Mouse (Mus musculus): Measurements from ENCODE around the gene Ccp110. TPM values are rescaled to one million over a fixed set of nuclear protein-coding genes. Genes with fewer than 3 reads are reported as not detected.
A peak's percentile ranks its signal among the peaks of the same experiment; 100 is the strongest.

Gene Ccp110
- polyA plus RNA-seq, 1 experiment from 2014 or later: 45.9 TPM

- Histone ChIP-seq H3K4me1 (peaks cover 18% of the 10 kb centered on the region), H3K9me3 (no peaks in the 10 kb centered on the region), H3K27ac (no peak overlapping the region), H3K36me3 (replicated peaks) (peaks cover 34% of the 10 kb centered on the region), H3K27me3 (ENCODE audit: poor library complexity, severe bottlenecking) (no peaks in the 10 kb centered on the region), H3K4me3 (no peak overlapping the region)
- 67% methylated on average over 1 of the region's 1 CpGs for WGBS
- no peak for DNase-seq (ENCODE audit: extremely low spot score, low spot score)
Observed at GRCm38 (mm10) chr7:118738730-118739129, 26.4 kb downstream of the Ccp110 start.

- 4% methylated on average over 16 of the region's 16 CpGs for WGBS
Observed at GRCm38 (mm10) chr7:118739975-118740531, 27.7 kb downstream of the Ccp110 start, which contains the start of gene Vps35l. Gene Vps35l (plus strand): TSS chr7:118740226.

GRCm38 (mm10) chr7:118740532-118741338, 28.4 kb downstream of the Ccp110 start:
- Histone ChIP-seq H3K4me3 (peak overlapping the region; percentile 76), H3K9me3 (no peaks in the 10 kb centered on the region), H3K4me1 (peaks cover 18% of the 10 kb centered on the region), H3K27me3 (ENCODE audit: poor library complexity, severe bottlenecking) (no peaks in the 10 kb centered on the region), H3K36me3 (replicated peaks) (peaks cover 24% of the 10 kb centered on the region), H3K27ac (peak overlapping the region; percentile 85)
- WGBS: 2% methylated on average over 41 of the region's 41 CpGs
- peak; percentile 97 for DNase-seq (ENCODE audit: extremely low spot score, low spot score)

More at GRCm38 (mm10) chr7:118739975-118740531, 27.7 kb downstream of the Ccp110 start, which contains the start of gene Vps35l:
- Histone ChIP-seq H3K4me1 (peaks cover 18% of the 10 kb centered on the region), H3K9me3 (no peaks in the 10 kb centered on the region), H3K27me3 (ENCODE audit: poor library complexity, severe bottlenecking) (no peaks in the 10 kb centered on the region), H3K27ac (peak within 1 kb of the TSS; percentile 85), H3K36me3 (replicated peaks) (peaks cover 28% of the 10 kb centered on the region), H3K4me3 (peak within 1 kb of the TSS; percentile 76)
- DNase-seq (ENCODE audit: extremely low spot score, low spot score): peak; percentile 84

GRCm38 (mm10) chr7:118742278-118742677, 29.9 kb downstream of the Ccp110 start:
- H3K9me3 ChIP-seq: no peaks in the 10 kb centered on the region
- peaks cover 18% of the 10 kb centered on the region for H3K4me1 ChIP-seq
- peak overlapping the region; percentile 76; the same call in 1 of the 2 replicates for H3K4me3 ChIP-seq
- DNase-seq (ENCODE audit: extremely low spot score, low spot score): no peak
- 87% methylated on average over 6 of the region's 6 CpGs for whole genome bisulfite sequencing
- H3K36me3 ChIP-seq (replicated peaks): peaks cover 25% of the 10 kb centered on the region
- no peak overlapping the region for H3K27ac ChIP-seq
- H3K27me3 ChIP-seq (ENCODE audit: poor library complexity, severe bottlenecking): no peaks in the 10 kb centered on the region

- no peak overlapping the region for H3K27ac ChIP-seq
- no peak overlapping the region for H3K4me3 ChIP-seq
- peaks cover 17% of the 10 kb centered on the region for H3K4me1 ChIP-seq
- WGBS: 94% methylated on average over 5 of the region's 5 CpGs
- H3K27me3 ChIP-seq (ENCODE audit: poor library complexity, severe bottlenecking): no peaks in the 10 kb centered on the region
- DNase-seq (ENCODE audit: extremely low spot score, low spot score): no peak
- H3K36me3 ChIP-seq (replicated peaks): peaks cover 49% of the 10 kb centered on the region
- no peaks in the 10 kb centered on the region for H3K9me3 ChIP-seq
Observed at GRCm38 (mm10) chr7:118744766-118745165, 32.4 kb downstream of the Ccp110 start.

- Histone ChIP-seq H3K4me1 (no peaks in the 10 kb centered on the region), H3K4me3 (no peak overlapping the region), H3K36me3 (replicated peaks) (peaks cover 78% of the 10 kb centered on the region), H3K27me3 (ENCODE audit: poor library complexity, severe bottlenecking) (no peaks in the 10 kb centered on the region), H3K27ac (no peak overlapping the region), H3K9me3 (no peaks in the 10 kb centered on the region)
- WGBS: 93% methylated on average over 12 of the region's 12 CpGs
- no peak for DNase-seq (ENCODE audit: extremely low spot score, low spot score)
Observed at GRCm38 (mm10) chr7:118747891-118748672, 35.7 kb downstream of the Ccp110 start.

GRCm38 (mm10) chr7:118749706-118750105, 37.4 kb downstream of the Ccp110 start:
- no peaks in the 10 kb centered on the region for H3K27me3 ChIP-seq (ENCODE audit: poor library complexity, severe bottlenecking)
- 77% methylated on average over 8 of the region's 8 CpGs for WGBS
- H3K4me3 ChIP-seq: no peak overlapping the region
- H3K27ac ChIP-seq: no peak overlapping the region
- H3K36me3 ChIP-seq (replicated peaks): peaks cover 86% of the 10 kb centered on the region
- H3K4me1 ChIP-seq: no peaks in the 10 kb centered on the region
- no peak for DNase-seq (ENCODE audit: extremely low spot score, low spot score)
- no peaks in the 10 kb centered on the region for H3K9me3 ChIP-seq

- Histone ChIP-seq H3K27ac (no peak overlapping the region), H3K4me3 (no peak overlapping the region), H3K27me3 (ENCODE audit: poor library complexity, severe bottlenecking) (no peaks in the 10 kb centered on the region), H3K4me1 (no peaks in the 10 kb centered on the region), H3K9me3 (no peaks in the 10 kb centered on the region), H3K36me3 (replicated peaks) (peaks cover 92% of the 10 kb centered on the region)
- no peak for DNase-seq (ENCODE audit: extremely low spot score, low spot score)
- WGBS: 85% methylated on average over 7 of the region's 7 CpGs
Observed at GRCm38 (mm10) chr7:118751625-118752024, 39.3 kb downstream of the Ccp110 start.

- H3K27me3 ChIP-seq (ENCODE audit: poor library complexity, severe bottlenecking): no peaks in the 10 kb centered on the region
- no peaks in the 10 kb centered on the region for H3K4me1 ChIP-seq
- no peak overlapping the region for H3K4me3 ChIP-seq
- DNase-seq (ENCODE audit: extremely low spot score, low spot score): no peak
- no peak overlapping the region for H3K27ac ChIP-seq
- 93% methylated on average over 7 of the region's 7 CpGs for WGBS
- H3K9me3 ChIP-seq: no peaks in the 10 kb centered on the region
- H3K36me3 ChIP-seq (replicated peaks): peaks cover 72% of the 10 kb centered on the region
Observed at GRCm38 (mm10) chr7:118755756-118756155, 43.4 kb downstream of the Ccp110 start.

- DNase-seq (ENCODE audit: extremely low spot score, low spot score): no peak
- no peaks in the 10 kb centered on the region for H3K9me3 ChIP-seq
- no peaks in the 10 kb centered on the region for H3K4me1 ChIP-seq
- H3K4me3 ChIP-seq: no peak overlapping the region
- WGBS: 96% methylated on average over 24 of the region's 24 CpGs
- no peak overlapping the region for H3K27ac ChIP-seq
- no peaks in the 10 kb centered on the region for H3K27me3 ChIP-seq (ENCODE audit: poor library complexity, severe bottlenecking)
- peaks cover 74% of the 10 kb centered on the region for H3K36me3 ChIP-seq (replicated peaks)
Observed at GRCm38 (mm10) chr7:118756490-118757265, 44.3 kb downstream of the Ccp110 start.

GRCm38 (mm10) chr7:118758369-118758768, 46.0 kb downstream of the Ccp110 start:
- H3K27ac ChIP-seq: no peak overlapping the region
- WGBS: 81% methylated on average over 4 of the region's 4 CpGs

GRCm38 (mm10) chr7:118759372-118759771, 47.0 kb downstream of the Ccp110 start:
- Histone ChIP-seq H3K4me3 (no peak overlapping the region), H3K36me3 (replicated peaks) (peaks cover 72% of the 10 kb centered on the region), H3K9me3 (no peaks in the 10 kb centered on the region), H3K4me1 (no peaks in the 10 kb centered on the region), H3K27ac (no peak overlapping the region), H3K27me3 (ENCODE audit: poor library complexity, severe bottlenecking) (no peaks in the 10 kb centered on the region)
- 87% methylated on average over 5 of the region's 5 CpGs for WGBS
- DNase-seq (ENCODE audit: extremely low spot score, low spot score): no peak

More at GRCm38 (mm10) chr7:118758369-118758768, 46.0 kb downstream of the Ccp110 start:
- no peak for DNase-seq (ENCODE audit: extremely low spot score, low spot score)
- H3K9me3 ChIP-seq: no peaks in the 10 kb centered on the region
- no peak overlapping the region for H3K4me3 ChIP-seq
- H3K36me3 ChIP-seq (replicated peaks): peaks cover 72% of the 10 kb centered on the region
- H3K27me3 ChIP-seq (ENCODE audit: poor library complexity, severe bottlenecking): no peaks in the 10 kb centered on the region
- no peaks in the 10 kb centered on the region for H3K4me1 ChIP-seq
